Mouse (Mus musculus) bone marrow macrophage, adult 2 months (primary cell): ENCODE measurements around the gene Dlg4. TPM values are rescaled to one million over a fixed set of nuclear protein-coding genes. Genes with fewer than 3 reads are reported as not detected.
A peak's percentile ranks its signal among the peaks of the same experiment; 100 is the strongest.

Source experiments
- H3K27ac ChIP-seq: 2 replicates; pipeline ENCODE4 v1.5.1; 2012; ENCODE audit warnings: low read depth, low read length; ENCODE audit not compliant: insufficient read depth
- H3K4me1 ChIP-seq: 2 replicates; pipeline ENCODE4 v1.6.1; 2012; ENCODE audit warnings: low read length; ENCODE audit not compliant: control insufficient read depth, insufficient read depth
- H3K4me3 ChIP-seq: 2 replicates; pipeline ENCODE4 v1.5.1; 2012; ENCODE audit warnings: mild to moderate bottlenecking, low read length, moderate library complexity; ENCODE audit not compliant: insufficient read depth
- CTCF ChIP-seq: IDR thresholded peaks from 2 replicates; pipeline ENCODE4 v1.5.1; 2012; ENCODE audit warnings: low read depth, mild to moderate bottlenecking, low read length, moderate library complexity
- POLR2A ChIP-seq: IDR thresholded peaks from 2 replicates; pipeline ENCODE4 v1.6.1; 2012; ENCODE audit warnings: mild to moderate bottlenecking, low read depth, low read length, borderline replicate concordance
- polyA plus RNA-seq: library from polyadenylated mRNA; stranded (reverse); fragments of >200 nt; gene quantifications from 2 replicates; pipeline ENCODE4 v1.2.4, GENCODE M21; 2012; ENCODE audit not compliant: missing spikeins, insufficient read depth, insufficient read length

Dlg4 gene
- polyA plus RNA-seq, 1 experiment, result 31.1 TPM

GRCm38 (mm10) chr11:70045435-70045834, 28.7 kb downstream of the Dlg4 start:
- no peak overlapping the region for H3K4me3 ChIP-seq
- no peak for TF ChIP-seq CTCF
- no peak for TF ChIP-seq POLR2A
- no peaks in the 10 kb centered on the region for H3K4me1 ChIP-seq
- no peak overlapping the region for H3K27ac ChIP-seq

- H3K4me3 ChIP-seq, result no peak overlapping the region
- no peak overlapping the region for H3K27ac ChIP-seq
- no peaks in the 10 kb centered on the region for H3K4me1 ChIP-seq
Observed at GRCm38 (mm10) chr11:70049366-70049765, 32.6 kb downstream of the Dlg4 start.

GRCm38 (mm10) chr11:70049816-70050215, 33.1 kb downstream of the Dlg4 start:
- Histone ChIP-seq H3K4me1 (no peaks in the 10 kb centered on the region), H3K27ac (no peak overlapping the region), H3K4me3 (no peak overlapping the region)
- TF ChIP-seq CTCF (no peak), POLR2A (no peak)

More at GRCm38 (mm10) chr11:70049366-70049765, 32.6 kb downstream of the Dlg4 start:
- no peak for TF ChIP-seq POLR2A
- TF ChIP-seq CTCF, result no peak

GRCm38 (mm10) chr11:70053156-70053555, 36.4 kb downstream of the Dlg4 start:
- no peak for TF ChIP-seq CTCF
- no peak for TF ChIP-seq POLR2A
- Histone ChIP-seq H3K4me3 (no peak overlapping the region), H3K4me1 (no peaks in the 10 kb centered on the region), H3K27ac (no peak overlapping the region)

GRCm38 (mm10) chr11:70053898-70054570, 37.3 kb downstream of the Dlg4 start, which contains the start of gene Asgr1:
Gene Asgr1, plus strand, starts transcription at chr11:70054085.
- TF ChIP-seq CTCF, result no peak
- TF ChIP-seq POLR2A, result no peak
- no peak within 1 kb of the TSS for H3K27ac ChIP-seq
- H3K4me3 ChIP-seq, result no peak within 1 kb of the TSS
- H3K4me1 ChIP-seq, result no peaks in the 10 kb centered on the region

GRCm38 (mm10) chr11:70055618-70056214, 39.0 kb downstream of the Dlg4 start:
- Histone ChIP-seq H3K27ac (no peak overlapping the region), H3K4me1 (no peaks in the 10 kb centered on the region)
- no peak for TF ChIP-seq POLR2A
- peak; percentile 89 for TF ChIP-seq CTCF

GRCm38 (mm10) chr11:70057805-70058204, 41.1 kb downstream of the Dlg4 start:
- no peak for TF ChIP-seq POLR2A
- TF ChIP-seq CTCF, result no peak
- H3K4me3 ChIP-seq, result no peak overlapping the region

More at GRCm38 (mm10) chr11:70055618-70056214, 39.0 kb downstream of the Dlg4 start:
- no peak overlapping the region for H3K4me3 ChIP-seq

GRCm38 (mm10) chr11:70059930-70060329, 43.2 kb downstream of the Dlg4 start:
- TF ChIP-seq CTCF (no peak), POLR2A (no peak)
- Histone ChIP-seq H3K4me3 (no peak overlapping the region), H3K27ac (no peak overlapping the region)

More at GRCm38 (mm10) chr11:70057805-70058204, 41.1 kb downstream of the Dlg4 start:
- Histone ChIP-seq H3K27ac (no peak overlapping the region), H3K4me1 (no peaks in the 10 kb centered on the region)

GRCm38 (mm10) chr11:70063053-70063452, 46.3 kb downstream of the Dlg4 start:
- Histone ChIP-seq H3K4me1 (no peaks in the 10 kb centered on the region), H3K4me3 (no peak overlapping the region), H3K27ac (no peak overlapping the region)
- TF ChIP-seq CTCF (no peak), POLR2A (no peak)

More at GRCm38 (mm10) chr11:70059930-70060329, 43.2 kb downstream of the Dlg4 start:
- H3K4me1 ChIP-seq, result no peaks in the 10 kb centered on the region

GRCm38 (mm10) chr11:70066701-70067100, 50.0 kb downstream of the Dlg4 start:
- no peak overlapping the region for H3K27ac ChIP-seq
- TF ChIP-seq CTCF, result no peak
- TF ChIP-seq POLR2A, result no peak

GRCm38 (mm10) chr11:70068245-70068644, 51.5 kb downstream of the Dlg4 start:
- TF ChIP-seq CTCF (no peak), POLR2A (no peak)
- no peak overlapping the region for H3K4me3 ChIP-seq
- no peak overlapping the region for H3K27ac ChIP-seq

More at GRCm38 (mm10) chr11:70066701-70067100, 50.0 kb downstream of the Dlg4 start:
- Histone ChIP-seq H3K4me1 (peaks cover 7% of the 10 kb centered on the region), H3K4me3 (no peak overlapping the region)

More at GRCm38 (mm10) chr11:70068245-70068644, 51.5 kb downstream of the Dlg4 start:
- H3K4me1 ChIP-seq, result peaks cover 7% of the 10 kb centered on the region
